Mouse (Mus musculus) inflammation-experienced regulatory T-cells (primary cell): Measurements from ENCODE around the gene Nudt7. TPM values are rescaled to one million over a fixed set of nuclear protein-coding genes. Genes with fewer than 3 reads are reported as not detected.

Source experiments
- polyA plus RNA-seq, 2 experiments: library from polyadenylated mRNA; unstranded; fragments of 100-300 nt; shearing (Covaris generic); gene quantifications; one replicate each; pipeline ENCODE4 v1.2.1; 2017

The Nudt7 gene
- polyA plus RNA-seq: 10 to 100 TPM; 19.6 to 24.0 TPM

DNA sequence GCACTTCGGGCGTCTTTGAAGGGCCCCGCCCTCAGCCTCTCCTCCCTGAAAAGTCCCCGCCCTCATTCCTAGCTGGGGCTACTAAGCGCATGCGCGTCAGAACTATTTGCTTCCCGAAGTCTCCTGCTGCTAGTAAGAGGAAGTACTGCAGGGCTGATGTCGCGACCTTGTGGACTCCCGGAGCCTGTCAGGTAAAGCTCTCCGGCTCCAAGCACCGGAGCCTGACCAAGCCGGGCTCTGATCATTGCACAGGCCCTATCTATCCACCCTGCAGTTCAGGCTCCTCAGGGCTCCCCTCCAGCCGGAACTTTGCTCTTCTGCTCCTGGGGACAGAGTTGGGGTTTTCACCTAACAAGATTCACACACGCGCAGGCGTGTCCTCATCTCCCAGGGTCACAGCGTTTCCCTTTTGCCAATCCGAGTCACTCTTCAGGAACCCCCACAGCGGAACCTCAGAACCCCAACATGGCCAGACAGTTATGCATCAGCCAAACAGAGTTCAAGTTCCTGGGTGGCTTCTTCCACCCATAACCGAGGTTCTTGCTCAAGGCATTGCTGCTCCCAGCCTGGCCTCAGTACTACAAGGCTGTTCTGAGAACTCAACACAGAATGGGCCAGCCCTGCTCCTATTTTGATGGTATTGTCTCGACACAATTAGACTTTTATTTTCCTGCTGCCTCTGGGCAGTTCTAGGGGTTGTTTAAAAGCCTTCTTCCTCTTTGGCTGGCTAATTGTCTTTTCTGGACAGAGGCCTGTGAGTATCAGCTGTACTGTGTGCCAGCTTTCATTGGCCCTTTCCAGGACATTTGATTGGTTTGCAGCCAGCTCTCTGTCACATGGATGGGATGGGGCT lies at the start of gene Nudt7:
Gene Nudt7, plus strand, starts transcription at position 48 of the 853 bp plus-strand sequence.

Other genes starting within 250 kb of the Nudt7 start
- under 1 TPM in 1 of 2 experiments, not detected in 1; 0.65 TPM for gene Vat1l, start 72.1 kb downstream of the Nudt7 start, polyA plus RNA-seq